ENCODE assay signal across 18 mouse cellular contexts in the genomic region with DNA sequence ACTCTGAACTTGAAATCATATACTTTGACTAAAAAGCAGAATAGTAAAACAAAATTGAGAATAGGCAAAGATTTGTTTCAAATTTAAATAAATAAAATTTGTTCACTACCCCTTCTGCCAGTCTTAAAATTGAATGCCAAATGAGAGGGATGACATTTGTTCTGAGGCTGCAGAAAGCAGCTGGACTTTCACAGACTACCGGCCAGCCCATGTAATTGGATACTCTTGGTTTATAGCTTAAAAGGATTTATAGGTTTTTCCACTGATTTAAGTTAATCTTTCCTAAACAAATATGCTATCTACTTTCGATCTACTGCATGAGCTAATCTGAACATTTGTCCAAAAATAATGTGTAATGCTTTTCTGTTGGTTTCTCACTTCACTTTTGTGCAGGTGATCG.
"Had no signal": no experiment of that assay in that cellular context is flagged by ENCODE, and none has a peak within 500 bp of the region (broad histone marks: within the 10 kb centered on the region; RNA-seq: fewer than 3 reads in every experiment).

No protein-coding gene starts in this region.

- DNase-seq: kidney, adult 18-20 months; kidney, postnatal 14 days; layer of hippocampus, adult 9-11 months; liver; liver, embryonic 13.5 days; lung, adult 2 months; lung, postnatal 14 days; lung, postnatal 4 days; midbrain, embryonic 14.5 days; thymus, adult 18-20 months; thymus, postnatal 36 days had no signal

- H3K4me3 ChIP-seq: intestine, embryonic 15.5 days; layer of hippocampus, adult 2 months; limb, embryonic 10.5 days; limb, embryonic 13.5 days; liver, embryonic 13.5 days; neural tube, embryonic 12.5 days; neural tube, embryonic 15.5 days had no signal

- H3K36me3 ChIP-seq: intestine, embryonic 15.5 days had no signal

- H3K27me3 ChIP-seq: intestine, embryonic 15.5 days; limb, embryonic 13.5 days; liver, embryonic 13.5 days; neural tube, embryonic 12.5 days; neural tube, embryonic 15.5 days had no signal

- H3K9ac ChIP-seq: intestine, embryonic 15.5 days; limb, embryonic 13.5 days; liver, embryonic 13.5 days; neural tube, embryonic 12.5 days; neural tube, embryonic 15.5 days had no signal

- H3K4me2 ChIP-seq: intestine, embryonic 15.5 days; limb, embryonic 13.5 days; liver, embryonic 13.5 days; midbrain, embryonic 11.5 days; neural tube, embryonic 12.5 days; neural tube, embryonic 15.5 days had no signal

- ATAC-seq: intestine, embryonic 15.5 days had no signal

- H3K9me3 ChIP-seq: intestine, embryonic 15.5 days; limb, embryonic 10.5 days; limb, embryonic 13.5 days; liver, embryonic 13.5 days; neural tube, embryonic 15.5 days had no signal

- H3K27ac ChIP-seq: intestine, embryonic 15.5 days; layer of hippocampus, adult 2 months; limb, embryonic 10.5 days; limb, embryonic 13.5 days; liver, embryonic 13.5 days; neural tube, embryonic 12.5 days; neural tube, embryonic 15.5 days had no signal

- H3K4me1 ChIP-seq: intestine, embryonic 15.5 days; liver, embryonic 13.5 days; neural tube, embryonic 12.5 days; neural tube, embryonic 15.5 days had no signal
